Mouse (Mus musculus): ENCODE measurements around the gene Itpkb. TPM values are rescaled to one million over a fixed set of nuclear protein-coding genes. Genes with fewer than 3 reads are reported as not detected.
A peak's percentile ranks its signal among the peaks of the same experiment; 100 is the strongest.

The Itpkb gene
- polyA plus RNA-seq, 1 experiment from 2014 or later = 8.4 TPM

DNA sequence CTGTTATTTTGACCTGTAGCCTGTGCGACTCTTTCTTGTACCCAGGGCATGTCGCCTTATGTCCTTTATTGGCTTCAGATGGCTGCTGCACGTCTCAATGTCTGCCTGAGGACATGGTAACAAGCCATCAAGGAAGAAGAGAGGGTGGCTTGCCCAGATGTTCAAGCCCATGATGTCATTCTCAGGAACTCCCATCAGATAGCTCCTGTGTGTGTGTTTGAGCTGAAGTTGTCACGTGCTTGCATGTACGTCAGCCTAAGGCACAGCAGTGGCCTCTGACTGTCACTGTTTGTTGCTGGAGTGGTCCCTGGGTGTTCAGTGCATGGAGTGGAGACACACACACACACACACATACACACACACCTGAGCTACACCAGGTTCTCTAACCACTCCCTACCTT, 29.0 kb downstream of the Itpkb start:
- no peak overlapping the region for H3K9ac ChIP-seq (replicated peaks; ENCODE audit: low read depth)
- peaks cover 3% of the 10 kb centered on the region; the same call in 1 of the 2 replicates for H3K4me1 ChIP-seq (ENCODE audit: insufficient read depth, low read depth, low read length)
- peak; percentile 29; the same call in 1 of the 2 replicates for ATAC-seq
- no peak for TF ChIP-seq EP300 (IDR thresholded peaks at IDR 0.05)
- no peak for TF ChIP-seq CTCF (IDR thresholded peaks at IDR 0.05)
- DNase-seq (ENCODE audit: low spot score) = no peak
- no peak overlapping the region for H3K27ac ChIP-seq (ENCODE audit: low read length)
- H3K36me3 ChIP-seq (ENCODE audit: insufficient read depth, low read length) = no peaks in the 10 kb centered on the region
- no peak overlapping the region for H3K4me3 ChIP-seq (ENCODE audit: low read depth, low read length)
- H3K27me3 ChIP-seq (replicated peaks; ENCODE audit: insufficient read depth, low read length) = no peaks in the 10 kb centered on the region
- H3K4me2 ChIP-seq (replicated peaks; ENCODE audit: low read depth, low read length) = no peak overlapping the region
- 66% methylated on average over 5 of the region's 5 CpGs for WGBS
- no peaks in the 10 kb centered on the region for H3K9me3 ChIP-seq (ENCODE audit: low read length)

DNA sequence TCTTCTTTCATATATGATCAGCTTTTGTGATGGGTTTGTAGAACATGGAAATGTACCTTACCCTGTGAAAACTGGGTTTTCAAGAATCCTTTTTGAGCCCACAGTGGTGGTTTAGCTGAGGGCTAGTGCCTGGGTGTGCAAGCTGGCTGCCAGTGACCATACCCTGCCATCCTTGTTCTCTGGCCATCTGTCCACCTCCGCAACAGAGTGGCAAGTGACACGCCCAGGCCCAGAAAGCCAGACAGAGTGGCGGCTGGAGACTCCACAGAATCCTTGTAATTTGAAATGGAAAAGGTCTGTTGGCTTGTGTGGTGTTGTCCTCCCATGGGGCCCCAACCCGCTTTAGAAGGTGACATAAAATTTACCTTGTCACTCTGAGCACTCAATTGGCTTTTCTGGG, 31.9 kb downstream of the Itpkb start:
- no peak overlapping the region for H3K9ac ChIP-seq (replicated peaks; ENCODE audit: low read depth)
- 89% methylated on average over 4 of the region's 4 CpGs for WGBS
- no peak for ATAC-seq
- no peak overlapping the region for H3K4me2 ChIP-seq (replicated peaks; ENCODE audit: low read depth, low read length)
- peaks cover 11% of the 10 kb centered on the region; the same call in 1 of the 2 replicates for H3K4me1 ChIP-seq (ENCODE audit: insufficient read depth, low read depth, low read length)
- H3K9me3 ChIP-seq (ENCODE audit: low read length) = no peaks in the 10 kb centered on the region
- H3K36me3 ChIP-seq (ENCODE audit: insufficient read depth, low read length) = no peaks in the 10 kb centered on the region
- DNase-seq (ENCODE audit: low spot score) = no peak
- TF ChIP-seq CTCF (IDR thresholded peaks at IDR 0.05) = no peak
- TF ChIP-seq EP300 (IDR thresholded peaks at IDR 0.05) = no peak
- H3K27me3 ChIP-seq (replicated peaks; ENCODE audit: insufficient read depth, low read length) = no peaks in the 10 kb centered on the region
- no peak overlapping the region for H3K4me3 ChIP-seq (ENCODE audit: low read depth, low read length)
- peak overlapping the region; percentile 81 for H3K27ac ChIP-seq (ENCODE audit: low read length)

DNA sequence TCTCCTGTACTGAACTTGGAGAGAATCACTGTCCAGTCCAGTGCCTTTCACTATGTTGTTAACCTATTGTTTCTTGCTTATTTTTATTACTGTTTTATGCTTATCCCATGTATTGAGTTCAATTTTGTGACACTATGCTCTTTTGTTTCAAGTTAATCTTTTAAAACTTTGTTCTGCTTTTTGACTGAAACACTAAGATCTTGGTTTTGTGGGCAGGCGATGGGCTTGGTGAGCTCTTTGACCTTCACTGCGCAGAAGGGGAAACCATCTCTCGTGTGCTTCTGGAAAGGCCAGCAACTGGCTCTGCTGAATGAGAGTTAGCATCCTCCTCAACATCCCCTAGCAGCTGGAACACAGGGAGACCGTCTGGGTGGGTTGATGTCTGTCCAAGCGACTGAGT, 32.6 kb downstream of the Itpkb start:
- no peak for DNase-seq (ENCODE audit: low spot score)
- TF ChIP-seq EP300 (IDR thresholded peaks at IDR 0.05) (no peak), CTCF (IDR thresholded peaks at IDR 0.05) (no peak)
- Histone ChIP-seq H3K9ac (replicated peaks; ENCODE audit: low read depth) (no peak overlapping the region), H3K27me3 (replicated peaks; ENCODE audit: insufficient read depth, low read length) (no peaks in the 10 kb centered on the region), H3K4me1 (ENCODE audit: insufficient read depth, low read depth, low read length) (peaks cover 9% of the 10 kb centered on the region; the same call in 1 of the 2 replicates), H3K27ac (ENCODE audit: low read length) (peak overlapping the region; percentile 81), H3K36me3 (ENCODE audit: insufficient read depth, low read length) (no peaks in the 10 kb centered on the region), H3K4me3 (ENCODE audit: low read depth, low read length) (no peak overlapping the region), H3K9me3 (ENCODE audit: low read length) (no peaks in the 10 kb centered on the region), H3K4me2 (replicated peaks; ENCODE audit: low read depth, low read length) (no peak overlapping the region)
- ATAC-seq = no peak
- WGBS = 53% methylated on average over 5 of the region's 5 CpGs

DNA sequence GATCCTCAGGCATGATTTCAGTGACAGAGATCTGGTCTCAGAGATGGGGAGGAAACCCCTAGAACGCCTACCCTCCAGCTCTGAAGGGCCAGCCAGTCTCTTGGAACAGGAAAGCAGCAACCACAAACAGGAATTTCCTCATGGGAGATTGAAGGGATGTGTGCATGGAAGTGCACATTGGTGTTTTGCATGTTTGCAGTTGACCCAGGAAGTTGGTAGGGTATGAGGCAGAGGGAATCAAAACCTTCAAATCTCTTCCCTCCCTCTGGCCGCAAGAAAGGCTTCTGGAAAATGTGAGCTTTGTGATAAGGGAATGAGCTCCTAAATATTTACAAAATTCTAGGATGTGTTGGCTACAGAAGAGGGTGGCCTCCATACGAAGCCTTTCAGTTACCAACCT, 33.0 kb downstream of the Itpkb start:
- Histone ChIP-seq H3K27ac (ENCODE audit: low read length) (peak overlapping the region; percentile 81), H3K4me3 (ENCODE audit: low read depth, low read length) (no peak overlapping the region), H3K9ac (replicated peaks; ENCODE audit: low read depth) (no peak overlapping the region), H3K9me3 (ENCODE audit: low read length) (no peaks in the 10 kb centered on the region), H3K4me2 (replicated peaks; ENCODE audit: low read depth, low read length) (no peak overlapping the region), H3K27me3 (replicated peaks; ENCODE audit: insufficient read depth, low read length) (no peaks in the 10 kb centered on the region), H3K36me3 (ENCODE audit: insufficient read depth, low read length) (no peaks in the 10 kb centered on the region), H3K4me1 (ENCODE audit: insufficient read depth, low read depth, low read length) (peaks cover 12% of the 10 kb centered on the region; the same call in 1 of the 2 replicates)
- 39% methylated on average over 3 of the region's 3 CpGs for WGBS
- ATAC-seq (peak; percentile 18; the same call in 1 of the 2 replicates), DNase-seq (ENCODE audit: low spot score) (peak; percentile 45)
- TF ChIP-seq CTCF (IDR thresholded peaks at IDR 0.05) (no peak), EP300 (IDR thresholded peaks at IDR 0.05) (peak; percentile 87)

DNA sequence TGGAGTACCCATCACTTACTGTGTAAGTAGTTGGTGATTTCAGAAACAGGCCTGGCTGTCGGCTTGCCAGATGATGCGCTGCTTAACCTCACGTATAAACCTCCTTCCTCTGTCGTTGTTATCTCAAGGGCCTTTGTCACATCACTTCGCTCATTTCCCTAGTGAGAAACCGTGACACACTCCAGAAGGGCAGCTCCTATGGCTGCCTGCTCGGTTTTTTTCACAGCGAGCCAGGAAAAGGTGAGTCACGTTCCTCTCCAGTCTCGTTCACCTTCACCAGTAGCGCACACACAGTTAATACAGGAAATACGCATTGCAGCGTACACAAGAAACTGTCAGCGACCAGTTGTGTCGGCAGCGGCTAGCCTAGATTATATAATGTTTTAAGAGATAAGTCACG, 33.7 kb downstream of the Itpkb start:
- H3K4me3 ChIP-seq (ENCODE audit: low read depth, low read length) = no peak overlapping the region
- no peaks in the 10 kb centered on the region for H3K9me3 ChIP-seq (ENCODE audit: low read length)
- TF ChIP-seq EP300 (IDR thresholded peaks at IDR 0.05) = peak; percentile 56; the same call in 1 of the 2 replicates
- no peak for TF ChIP-seq CTCF (IDR thresholded peaks at IDR 0.05)
- peak overlapping the region; percentile 81 for H3K27ac ChIP-seq (ENCODE audit: low read length)
- peak; percentile 77 for DNase-seq (ENCODE audit: low spot score)
- no peak overlapping the region for H3K9ac ChIP-seq (replicated peaks; ENCODE audit: low read depth)
- H3K36me3 ChIP-seq (ENCODE audit: insufficient read depth, low read length) = no peaks in the 10 kb centered on the region
- peaks cover 16% of the 10 kb centered on the region; the same call in 1 of the 2 replicates for H3K4me1 ChIP-seq (ENCODE audit: insufficient read depth, low read depth, low read length)
- no peak overlapping the region; the same call in 1 of the 2 replicates for H3K4me2 ChIP-seq (replicated peaks; ENCODE audit: low read depth, low read length)
- peak; percentile 32 for ATAC-seq
- no peaks in the 10 kb centered on the region for H3K27me3 ChIP-seq (replicated peaks; ENCODE audit: insufficient read depth, low read length)
- WGBS = 34% methylated on average over 17 of the region's 17 CpGs

DNA sequence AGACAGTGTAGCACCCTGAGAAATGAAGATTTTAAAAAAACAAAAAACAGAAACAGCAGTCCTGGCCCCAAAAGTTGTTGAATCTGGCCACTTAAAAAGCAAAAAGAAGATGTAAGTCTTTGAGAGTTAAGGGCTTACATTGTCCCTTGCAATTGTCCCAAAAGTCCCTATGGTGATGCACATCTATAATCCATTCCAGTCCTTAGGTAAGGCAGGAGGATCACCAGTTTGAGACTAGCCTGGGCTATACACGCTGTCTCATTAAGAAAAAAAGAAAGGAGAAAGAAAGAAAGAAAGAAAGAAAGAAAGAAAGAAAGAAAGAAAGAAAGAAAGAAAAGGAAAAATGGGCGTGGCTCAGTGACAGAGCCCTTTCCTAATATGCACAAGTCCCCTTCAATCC, 34.4 kb downstream of the Itpkb start:
- Histone ChIP-seq H3K4me3 (ENCODE audit: low read depth, low read length) (peak overlapping the region; percentile 28; the same call in 1 of the 2 replicates), H3K4me2 (replicated peaks; ENCODE audit: low read depth, low read length) (peak overlapping the region; percentile 58), H3K9ac (replicated peaks; ENCODE audit: low read depth) (no peak overlapping the region), H3K27ac (ENCODE audit: low read length) (peak overlapping the region; percentile 81; the same call in 1 of the 2 replicates), H3K4me1 (ENCODE audit: insufficient read depth, low read depth, low read length) (peaks cover 20% of the 10 kb centered on the region; the same call in 1 of the 2 replicates), H3K27me3 (replicated peaks; ENCODE audit: insufficient read depth, low read length) (no peaks in the 10 kb centered on the region), H3K9me3 (ENCODE audit: low read length) (no peaks in the 10 kb centered on the region), H3K36me3 (ENCODE audit: insufficient read depth, low read length) (no peaks in the 10 kb centered on the region)
- TF ChIP-seq EP300 (IDR thresholded peaks at IDR 0.05) (no peak), CTCF (IDR thresholded peaks at IDR 0.05) (no peak)
- ATAC-seq = no peak
- DNase-seq (ENCODE audit: low spot score) = no peak
- 30% methylated on average over 2 of the region's 2 CpGs for WGBS

All from lung, postnatal 0 days (tissue).